Mouse (Mus musculus): ENCODE data around the gene Mpp3. TPM values are rescaled to one million over a fixed set of nuclear protein-coding genes. Genes with fewer than 3 reads are reported as not detected.

Mpp3 gene
- polyA plus RNA-seq, 1 experiment from 2014 or later = 3.4 TPM

- Histone ChIP-seq H3K4me1 (replicated peaks; ENCODE audit: control insufficient read depth, insufficient read depth) (no peaks in the 10 kb centered on the region), H3K4me3 (ENCODE audit: low read depth, low read length) (no peak overlapping the region), H3K27me3 (ENCODE audit: control insufficient read depth, insufficient read depth, low read length) (no peaks in the 10 kb centered on the region), H3K27ac (replicated peaks) (no peak overlapping the region), H3K36me3 (ENCODE audit: control insufficient read depth, insufficient read depth, low read length) (no peaks in the 10 kb centered on the region), H3K9me3 (ENCODE audit: control insufficient read depth, low read length) (no peaks in the 10 kb centered on the region), H3K4me2 (replicated peaks; ENCODE audit: low read depth) (no peak overlapping the region), H3K9ac (ENCODE audit: low read length) (no peak overlapping the region)
- TF ChIP-seq EP300 (optimal IDR thresholded peaks at IDR 0.05) = no peak
- TF ChIP-seq CTCF (IDR thresholded peaks at IDR 0.05; ENCODE audit: low read depth) = no peak
- ATAC-seq (ENCODE audit: low FRiP score, low TSS enrichment) (no peak), DNase-seq (ENCODE audit: low spot score) (no peak)
- 79% methylated on average over 7 of the region's 7 CpGs for WGBS
Observed at GRCm38 (mm10) chr11:102036336-102036735, 8.1 kb upstream of the Mpp3 start.

DNA sequence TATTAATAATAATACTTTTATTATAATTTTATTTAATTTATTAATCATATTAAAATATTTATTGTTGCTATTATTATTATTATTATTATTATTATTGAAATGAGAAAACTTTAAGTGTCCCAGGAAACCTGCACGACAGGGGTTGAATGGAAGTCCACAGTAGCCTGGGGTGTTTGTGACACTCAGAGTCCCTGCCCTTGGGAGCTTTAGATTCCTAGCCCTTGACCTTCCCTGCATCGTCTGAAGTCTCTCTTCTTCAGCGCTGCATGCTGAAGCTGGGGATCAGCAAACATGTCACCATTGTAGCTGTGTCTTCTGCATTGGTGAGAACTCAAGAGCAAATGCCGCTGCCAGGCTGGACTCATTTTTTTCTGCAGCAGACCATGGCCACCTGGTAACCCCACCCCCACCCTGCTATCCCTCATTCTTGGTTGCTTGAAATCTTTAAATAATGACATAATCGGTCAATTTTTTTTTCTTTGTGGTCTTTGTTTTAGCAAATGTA is 7.2 kb upstream of the Mpp3 start:
- WGBS = 68% methylated on average over 5 of the region's 5 CpGs
- no peaks in the 10 kb centered on the region for H3K27me3 ChIP-seq (ENCODE audit: control insufficient read depth, insufficient read depth, low read length)
- no peak overlapping the region for H3K27ac ChIP-seq (replicated peaks)
- H3K9me3 ChIP-seq (ENCODE audit: control insufficient read depth, low read length) = no peaks in the 10 kb centered on the region
- H3K4me3 ChIP-seq (ENCODE audit: low read depth, low read length) = no peak overlapping the region
- H3K4me1 ChIP-seq (replicated peaks; ENCODE audit: control insufficient read depth, insufficient read depth) = no peaks in the 10 kb centered on the region
- DNase-seq (ENCODE audit: low spot score) = no peak
- ATAC-seq (ENCODE audit: low FRiP score, low TSS enrichment) = no peak
- TF ChIP-seq CTCF (IDR thresholded peaks at IDR 0.05; ENCODE audit: low read depth) = no peak
- no peak for TF ChIP-seq EP300 (optimal IDR thresholded peaks at IDR 0.05)
- H3K36me3 ChIP-seq (ENCODE audit: control insufficient read depth, insufficient read depth, low read length) = no peaks in the 10 kb centered on the region
- H3K4me2 ChIP-seq (replicated peaks; ENCODE audit: low read depth) = no peak overlapping the region
- no peak overlapping the region for H3K9ac ChIP-seq (ENCODE audit: low read length)

GRCm38 (mm10) chr11:102034887-102035286 is 6.6 kb upstream of the Mpp3 start:
- WGBS = 80% methylated on average over 8 of the region's 8 CpGs
- no peaks in the 10 kb centered on the region for H3K36me3 ChIP-seq (ENCODE audit: control insufficient read depth, insufficient read depth, low read length)
- no peak overlapping the region for H3K9ac ChIP-seq (ENCODE audit: low read length)
- no peak overlapping the region for H3K4me3 ChIP-seq (ENCODE audit: low read depth, low read length)
- ATAC-seq (ENCODE audit: low FRiP score, low TSS enrichment) (no peak), DNase-seq (ENCODE audit: low spot score) (no peak)
- no peaks in the 10 kb centered on the region for H3K4me1 ChIP-seq (replicated peaks; ENCODE audit: control insufficient read depth, insufficient read depth)
- no peak overlapping the region for H3K27ac ChIP-seq (replicated peaks)
- H3K27me3 ChIP-seq (ENCODE audit: control insufficient read depth, insufficient read depth, low read length) = no peaks in the 10 kb centered on the region
- no peak for TF ChIP-seq CTCF (IDR thresholded peaks at IDR 0.05; ENCODE audit: low read depth)
- no peak for TF ChIP-seq EP300 (optimal IDR thresholded peaks at IDR 0.05)
- H3K4me2 ChIP-seq (replicated peaks; ENCODE audit: low read depth) = no peak overlapping the region
- H3K9me3 ChIP-seq (ENCODE audit: control insufficient read depth, low read length) = no peaks in the 10 kb centered on the region

GRCm38 (mm10) chr11:102033055-102033591 is 4.9 kb upstream of the Mpp3 start:
- WGBS = 76% methylated on average over 12 of the region's 12 CpGs
- no peak for TF ChIP-seq CTCF (IDR thresholded peaks at IDR 0.05; ENCODE audit: low read depth)
- TF ChIP-seq EP300 (optimal IDR thresholded peaks at IDR 0.05) = no peak
- Histone ChIP-seq H3K27me3 (ENCODE audit: control insufficient read depth, insufficient read depth, low read length) (no peaks in the 10 kb centered on the region), H3K9ac (ENCODE audit: low read length) (no peak overlapping the region), H3K4me1 (replicated peaks; ENCODE audit: control insufficient read depth, insufficient read depth) (no peaks in the 10 kb centered on the region), H3K27ac (replicated peaks) (no peak overlapping the region), H3K4me2 (replicated peaks; ENCODE audit: low read depth) (no peak overlapping the region), H3K4me3 (ENCODE audit: low read depth, low read length) (no peak overlapping the region), H3K36me3 (ENCODE audit: control insufficient read depth, insufficient read depth, low read length) (no peaks in the 10 kb centered on the region), H3K9me3 (ENCODE audit: control insufficient read depth, low read length) (no peaks in the 10 kb centered on the region)
- ATAC-seq (ENCODE audit: low FRiP score, low TSS enrichment) (peak; percentile 85), DNase-seq (ENCODE audit: low spot score) (peak; percentile 38)

GRCm38 (mm10) chr11:102031149-102031548 is 2.9 kb upstream of the Mpp3 start:
- no peak overlapping the region for H3K27ac ChIP-seq (replicated peaks)
- ATAC-seq (ENCODE audit: low FRiP score, low TSS enrichment) (no peak), DNase-seq (ENCODE audit: low spot score) (no peak)
- 60% methylated on average over 7 of the region's 7 CpGs for WGBS
- H3K4me3 ChIP-seq (ENCODE audit: low read depth, low read length) = no peak overlapping the region
- H3K27me3 ChIP-seq (ENCODE audit: control insufficient read depth, insufficient read depth, low read length) = no peaks in the 10 kb centered on the region
- H3K4me1 ChIP-seq (replicated peaks; ENCODE audit: control insufficient read depth, insufficient read depth) = no peaks in the 10 kb centered on the region
- H3K9me3 ChIP-seq (ENCODE audit: control insufficient read depth, low read length) = no peaks in the 10 kb centered on the region
- TF ChIP-seq CTCF (IDR thresholded peaks at IDR 0.05; ENCODE audit: low read depth) (no peak), EP300 (optimal IDR thresholded peaks at IDR 0.05) (no peak)
- H3K36me3 ChIP-seq (ENCODE audit: control insufficient read depth, insufficient read depth, low read length) = no peaks in the 10 kb centered on the region
- no peak overlapping the region for H3K4me2 ChIP-seq (replicated peaks; ENCODE audit: low read depth)
- H3K9ac ChIP-seq (ENCODE audit: low read length) = no peak overlapping the region

DNA sequence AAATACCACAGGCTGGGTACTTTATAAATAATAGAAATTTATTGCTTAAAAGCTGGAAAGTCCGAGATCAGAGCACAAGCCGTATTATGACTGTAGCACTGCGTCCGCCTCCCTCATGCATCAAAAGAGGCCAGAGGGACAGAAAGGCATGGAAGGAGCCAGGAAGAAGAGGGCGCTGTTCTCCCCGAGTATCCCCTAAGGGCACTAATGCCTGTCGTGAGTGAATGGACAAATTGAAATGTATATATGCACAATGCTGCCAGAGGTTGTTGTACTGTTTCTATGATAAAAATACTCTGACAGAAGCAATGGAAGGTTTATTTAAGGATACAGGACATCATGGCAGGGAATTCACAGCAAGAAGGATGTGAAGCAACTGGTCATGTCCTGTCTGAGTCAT is 1.7 kb upstream of the Mpp3 start:
- Histone ChIP-seq H3K36me3 (ENCODE audit: control insufficient read depth, insufficient read depth, low read length) (no peaks in the 10 kb centered on the region), H3K4me1 (replicated peaks; ENCODE audit: control insufficient read depth, insufficient read depth) (no peaks in the 10 kb centered on the region), H3K4me3 (ENCODE audit: low read depth, low read length) (no peak overlapping the region), H3K9me3 (ENCODE audit: control insufficient read depth, low read length) (no peaks in the 10 kb centered on the region), H3K9ac (ENCODE audit: low read length) (no peak overlapping the region), H3K27ac (replicated peaks) (no peak overlapping the region), H3K27me3 (ENCODE audit: control insufficient read depth, insufficient read depth, low read length) (no peaks in the 10 kb centered on the region), H3K4me2 (replicated peaks; ENCODE audit: low read depth) (no peak overlapping the region)
- ATAC-seq (ENCODE audit: low FRiP score, low TSS enrichment) (no peak), DNase-seq (ENCODE audit: low spot score) (no peak)
- peak; percentile 18; the same call in 1 of the 2 replicates for TF ChIP-seq CTCF (IDR thresholded peaks at IDR 0.05; ENCODE audit: low read depth)
- no peak for TF ChIP-seq EP300 (optimal IDR thresholded peaks at IDR 0.05)
- WGBS = 39% methylated on average over 7 of the region's 7 CpGs

Measured in stomach, postnatal 0 days (tissue).